Mouse (Mus musculus): ENCODE data around the gene Stk40.
A peak's percentile ranks its signal among the peaks of the same experiment; 100 is the strongest.

Gene Stk40

GRCm38 (mm10) chr4:126099365-126099764, 4.4 kb upstream of the Stk40 start:
- no peak for DNase-seq

DNA sequence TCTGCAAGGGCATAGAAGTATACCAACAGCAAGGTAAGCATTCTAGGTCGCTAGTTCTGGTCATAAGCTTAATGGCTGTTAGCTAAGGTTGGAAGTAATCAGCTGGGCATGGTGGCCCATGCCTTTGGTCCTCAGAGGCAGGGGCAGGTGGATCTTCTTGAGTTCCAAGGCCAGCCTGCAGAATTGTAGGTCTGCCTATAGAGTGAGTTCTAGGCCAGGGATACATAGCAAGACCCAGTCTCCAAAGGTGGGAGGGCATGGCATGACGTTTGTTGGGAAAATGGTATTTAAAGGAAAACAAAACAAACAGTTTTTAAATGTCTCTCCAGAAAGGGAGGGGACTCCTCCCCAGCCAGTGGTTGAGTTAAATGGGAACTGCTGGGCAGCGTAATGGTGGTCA, 3.0 kb upstream of the Stk40 start:
- DNase-seq = no peak

DNA sequence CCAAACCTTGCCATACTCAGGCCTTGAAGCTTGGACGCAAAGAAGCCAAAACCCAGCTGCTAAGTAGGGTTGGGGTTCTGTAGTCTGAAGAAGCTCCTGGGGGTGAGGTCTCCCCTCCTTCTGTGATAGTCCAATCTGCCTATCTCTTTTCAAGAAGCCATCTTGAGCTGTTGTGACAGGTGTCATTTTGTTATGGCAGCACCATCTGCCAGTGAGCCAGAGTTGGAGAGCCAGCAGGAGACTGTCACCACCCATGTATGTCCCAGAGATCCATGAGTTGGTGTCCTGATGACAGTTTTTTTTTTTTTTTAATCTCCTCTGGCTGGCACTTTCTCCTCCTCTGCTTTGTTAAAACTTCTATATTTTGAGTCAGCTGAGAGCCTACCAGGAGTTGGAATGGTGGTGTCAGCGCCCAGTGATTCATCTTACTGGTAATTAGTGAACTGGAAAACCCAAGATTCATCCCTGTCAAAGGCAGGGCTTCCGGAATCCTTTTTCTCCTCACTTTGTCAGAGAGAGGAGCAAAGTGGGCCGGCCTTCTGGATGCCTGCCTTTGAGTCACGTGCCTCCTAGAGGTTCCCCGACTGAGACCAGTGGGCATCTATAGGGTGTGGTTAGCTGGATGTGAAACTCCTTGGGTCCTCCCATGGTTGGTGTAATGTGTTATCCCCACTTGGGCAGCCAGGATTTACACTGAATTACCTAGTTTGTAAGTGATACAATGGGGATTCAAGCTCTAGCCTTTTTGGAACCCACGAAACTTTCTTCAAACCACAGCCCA, 1.5 kb upstream of the Stk40 start:
- DNase-seq = no peak

DNA sequence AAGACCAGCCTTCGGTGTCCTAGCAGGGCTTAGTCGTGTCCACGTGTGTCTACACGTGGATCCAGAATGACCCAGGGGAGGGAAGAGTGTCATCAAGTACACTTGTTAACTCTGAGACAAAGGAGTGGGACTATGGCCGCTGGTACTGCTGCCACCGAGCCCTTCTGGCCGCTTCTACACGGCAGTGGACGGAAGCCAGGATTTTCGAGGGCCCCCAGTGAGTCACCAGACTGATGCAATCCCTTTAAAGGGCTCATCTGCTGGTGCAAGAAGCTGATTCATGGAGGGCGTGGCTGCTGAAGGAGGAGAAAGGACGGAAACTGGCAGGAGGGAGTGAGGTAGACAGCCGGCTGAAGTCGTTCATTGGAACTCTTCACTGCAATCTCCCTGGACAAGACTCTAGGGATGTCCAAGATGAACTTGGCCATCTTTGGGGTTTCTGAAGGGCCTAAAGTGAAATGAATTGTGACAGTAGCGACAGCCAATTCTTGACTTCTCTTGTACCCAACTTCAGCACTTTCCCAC, 638 bp upstream of the Stk40 start:
- DNase-seq = peak; percentile 77 to 87

DNA sequence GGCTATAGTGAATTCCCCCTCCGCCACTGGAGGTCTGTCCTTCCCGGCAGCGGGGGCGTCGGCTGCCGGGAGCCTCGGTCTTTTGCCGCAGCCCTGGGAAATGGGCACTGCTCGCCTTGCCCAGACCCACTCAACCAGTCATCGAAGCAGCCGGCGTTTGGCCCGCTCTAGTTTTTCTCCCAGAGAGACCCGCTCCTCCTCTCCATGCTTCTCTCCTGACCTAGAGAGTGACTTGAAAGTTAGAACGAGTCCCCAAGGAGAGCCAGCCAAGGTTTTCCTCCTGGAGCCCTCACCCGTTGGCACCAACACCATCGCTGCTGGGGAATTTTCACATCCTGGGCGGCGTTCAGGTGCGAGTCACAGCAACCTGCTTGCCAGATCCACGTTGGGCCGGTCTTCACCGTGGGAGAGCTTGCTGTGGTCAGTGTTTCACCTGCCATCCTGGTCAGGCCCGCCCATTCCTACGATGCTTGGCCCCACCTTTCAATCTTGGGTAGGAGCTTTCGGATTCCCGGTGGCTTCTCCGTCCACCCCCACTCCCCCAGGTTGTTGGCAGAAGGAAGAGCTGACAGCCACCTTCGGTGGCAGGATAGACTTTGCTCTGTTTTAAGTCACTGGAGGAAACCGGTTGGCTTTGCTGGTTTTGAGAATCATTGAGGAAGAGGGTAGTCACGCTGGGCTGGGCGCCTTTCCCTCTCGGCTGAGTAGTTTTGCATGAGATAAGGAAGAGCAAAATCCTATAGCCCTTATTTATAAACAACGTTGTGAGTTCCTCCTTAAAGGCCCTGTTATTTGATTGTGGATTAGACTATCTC, 711 bp downstream of the Stk40 start:
- DNase-seq = peak; percentile 74 to 78

DNA sequence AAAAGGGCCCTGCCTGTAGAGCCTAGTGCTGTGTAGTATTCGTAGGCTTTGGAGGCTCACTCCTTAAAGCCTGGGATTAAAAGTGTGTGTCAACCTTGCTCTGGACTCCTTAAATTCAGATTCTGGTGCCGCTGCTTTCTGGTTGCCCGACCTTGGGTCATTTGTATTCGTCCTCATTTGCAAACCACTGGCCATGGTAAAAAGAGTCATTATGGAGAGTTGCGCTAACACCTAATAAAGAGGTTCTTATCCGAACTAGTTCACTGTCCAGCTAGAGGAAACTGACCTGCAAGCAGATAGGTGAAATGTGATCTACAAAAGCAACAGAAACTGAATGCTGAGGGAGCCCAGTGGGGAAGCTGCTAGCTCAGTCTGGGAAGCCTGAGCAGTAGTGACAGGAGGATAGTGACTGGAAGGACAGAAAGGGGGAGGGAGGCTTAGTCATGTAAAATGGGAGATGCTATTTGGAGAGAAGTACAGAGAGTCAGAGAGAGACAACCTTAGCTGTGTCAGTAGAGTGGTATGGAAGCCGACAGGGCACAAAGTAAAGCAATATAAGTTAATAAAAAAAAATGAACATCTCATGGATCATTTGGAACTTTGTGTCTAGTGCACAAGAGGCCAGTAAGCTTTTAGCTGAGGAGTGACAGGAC, 1.5 kb downstream of the Stk40 start:
- DNase-seq = no peak

- DNase-seq = peak in 1 of 2 experiments; percentile 45
Observed at GRCm38 (mm10) chr4:126108061-126108740, 4.4 kb downstream of the Stk40 start.

- peak in 1 of 2 experiments; percentile 42 for DNase-seq
Observed at GRCm38 (mm10) chr4:126109613-126110373, 6.0 kb downstream of the Stk40 start.

DNA sequence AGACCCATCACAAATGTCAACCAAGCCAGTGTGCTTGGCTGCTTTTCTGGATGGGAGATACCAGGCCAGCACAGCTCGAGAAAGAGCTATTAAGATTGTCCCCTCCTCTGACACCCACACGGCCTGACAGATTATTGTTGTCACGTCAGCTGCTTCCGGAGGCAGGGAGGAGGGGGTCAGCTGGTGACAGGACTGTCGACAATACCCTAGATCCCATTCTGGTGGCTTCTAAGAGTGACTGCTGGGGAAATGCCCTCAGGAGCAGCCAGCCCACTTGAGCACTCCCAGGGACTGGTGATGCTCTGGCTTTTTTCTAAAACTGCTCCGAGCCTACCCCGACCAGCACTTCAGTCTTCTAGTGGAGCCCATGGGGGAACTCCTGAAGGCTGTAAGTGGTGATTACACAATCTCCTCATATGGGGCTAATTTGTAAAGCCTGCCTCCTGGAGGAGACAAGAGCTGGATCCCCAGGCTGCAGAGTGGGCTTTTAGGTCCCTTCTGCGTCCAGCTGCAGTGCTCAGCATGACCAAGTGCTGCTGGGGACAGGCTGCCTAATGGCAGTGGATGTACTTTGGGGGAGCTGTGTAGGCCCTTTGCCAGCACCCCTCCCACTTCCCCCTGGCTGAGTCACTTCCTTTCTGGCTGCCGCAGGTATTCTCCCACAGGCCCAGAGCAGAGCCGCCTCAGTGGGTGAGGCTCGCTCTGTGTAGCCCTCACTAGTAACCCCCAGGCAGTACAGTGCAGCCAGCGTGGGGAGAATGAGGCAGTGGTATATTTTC, 6.8 kb downstream of the Stk40 start:
- peak; percentile 80 to 81 for DNase-seq

GRCm38 (mm10) chr4:126111153-126111549, 7.4 kb downstream of the Stk40 start:
- DNase-seq = peak in 1 of 2 experiments; percentile 64

- peak; percentile 70 to 72 for DNase-seq
Observed at GRCm38 (mm10) chr4:126113243-126113642, 9.5 kb downstream of the Stk40 start.

DNA sequence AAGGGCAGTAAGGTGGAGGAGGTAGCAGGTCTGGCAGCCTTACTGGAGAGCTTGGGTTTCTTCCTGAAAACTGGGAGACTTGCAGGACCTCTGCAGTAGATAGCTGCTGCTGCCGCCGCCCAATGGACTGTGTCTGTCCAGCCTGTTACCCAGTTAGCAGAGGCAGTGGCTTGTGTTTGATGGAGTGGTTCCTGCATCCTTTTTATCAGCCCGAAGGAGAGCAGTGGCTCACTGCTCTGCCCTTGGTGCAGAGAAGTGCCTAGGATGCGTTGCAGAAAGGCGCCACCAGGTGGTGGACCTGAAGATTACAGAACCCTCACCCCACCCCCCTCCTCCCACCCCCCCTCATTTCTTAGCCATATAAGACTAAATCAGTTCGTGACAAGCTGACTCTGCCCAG, 10.2 kb downstream of the Stk40 start:
- DNase-seq = peak; percentile 76 to 84

- no peak for DNase-seq
Observed at GRCm38 (mm10) chr4:126115411-126115810, 11.7 kb downstream of the Stk40 start.

DNA sequence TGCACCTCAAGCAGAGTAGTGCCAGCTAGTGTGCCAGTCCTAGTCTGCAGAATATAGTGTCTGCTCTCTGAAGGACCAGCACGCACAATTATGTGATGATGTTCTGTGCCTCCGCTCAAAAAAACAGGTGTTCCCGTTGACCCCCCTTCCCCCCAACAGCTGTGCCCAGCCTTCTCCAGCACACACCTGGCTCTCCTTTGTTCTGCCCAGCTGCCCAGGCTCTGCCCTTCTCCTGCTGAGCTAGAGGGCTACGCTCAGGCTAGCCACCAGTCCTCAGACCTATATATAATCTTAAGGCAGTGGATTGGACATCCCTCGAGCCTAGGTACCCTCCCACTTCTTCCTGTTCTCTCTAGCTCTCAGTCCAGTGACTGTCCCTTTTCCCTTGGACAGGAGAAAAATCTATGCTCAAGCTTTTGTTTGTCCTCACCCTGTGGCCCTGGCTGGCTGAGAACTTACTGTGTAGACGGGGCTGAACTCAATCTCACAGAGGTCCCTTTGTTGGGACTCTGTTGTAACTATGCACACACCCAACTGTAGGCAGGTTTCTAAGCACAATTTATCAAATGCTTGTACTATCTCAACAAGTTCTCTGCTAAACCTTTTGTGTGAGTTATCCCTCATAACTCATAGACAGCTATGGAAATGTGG, 12.2 kb downstream of the Stk40 start:
- no peak for DNase-seq

DNA sequence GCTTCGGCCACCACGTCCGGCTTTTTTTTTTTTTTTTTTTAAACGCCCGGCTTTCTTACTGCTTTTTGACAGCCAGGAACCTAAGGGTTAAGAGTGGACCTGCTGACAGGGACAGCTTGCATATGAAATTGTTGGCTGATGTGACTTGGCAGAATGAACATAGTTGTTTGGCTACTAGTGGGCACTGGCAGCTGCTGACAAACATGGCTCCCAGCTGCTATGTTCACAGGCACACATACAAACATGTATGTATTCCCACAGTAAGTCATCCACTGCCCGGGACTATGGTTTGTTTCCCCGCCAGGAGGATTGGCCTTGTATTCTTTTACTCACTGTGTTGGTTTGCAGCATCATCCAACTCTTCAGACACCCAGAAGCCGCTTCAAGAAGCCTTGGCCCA, 13.4 kb downstream of the Stk40 start:
- peak in 1 of 2 experiments; percentile 44 for DNase-seq

- peak; percentile 74 to 80 for DNase-seq
Observed at GRCm38 (mm10) chr4:126118651-126119050, 14.9 kb downstream of the Stk40 start.

- DNase-seq = peak; percentile 64 to 66
Observed at GRCm38 (mm10) chr4:126119051-126119450, 15.3 kb downstream of the Stk40 start.

- peak; percentile 80 to 86 for DNase-seq
Observed at GRCm38 (mm10) chr4:126120052-126120451, 16.3 kb downstream of the Stk40 start.

DNA sequence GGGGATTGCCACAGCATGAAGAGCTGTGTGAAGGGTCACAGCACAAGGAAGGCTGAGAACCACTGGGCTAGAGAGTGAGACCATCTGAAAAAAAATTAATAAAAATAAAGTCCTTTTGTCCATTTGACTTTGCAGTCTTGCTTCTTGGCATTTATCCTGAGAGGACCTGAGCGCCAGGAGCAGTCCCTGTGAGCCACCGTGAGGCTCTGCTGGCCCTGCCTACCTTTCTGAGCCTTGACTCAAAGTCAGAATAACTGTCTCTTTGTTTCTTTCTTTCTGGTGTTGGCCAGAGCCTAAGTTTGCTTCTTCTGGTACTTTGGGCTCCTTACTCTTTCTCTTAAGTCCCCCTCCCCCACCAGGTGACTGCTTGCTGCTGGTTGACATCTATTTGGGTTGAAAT, 16.7 kb downstream of the Stk40 start:
- peak in 1 of 2 experiments; percentile 61 for DNase-seq

DNA sequence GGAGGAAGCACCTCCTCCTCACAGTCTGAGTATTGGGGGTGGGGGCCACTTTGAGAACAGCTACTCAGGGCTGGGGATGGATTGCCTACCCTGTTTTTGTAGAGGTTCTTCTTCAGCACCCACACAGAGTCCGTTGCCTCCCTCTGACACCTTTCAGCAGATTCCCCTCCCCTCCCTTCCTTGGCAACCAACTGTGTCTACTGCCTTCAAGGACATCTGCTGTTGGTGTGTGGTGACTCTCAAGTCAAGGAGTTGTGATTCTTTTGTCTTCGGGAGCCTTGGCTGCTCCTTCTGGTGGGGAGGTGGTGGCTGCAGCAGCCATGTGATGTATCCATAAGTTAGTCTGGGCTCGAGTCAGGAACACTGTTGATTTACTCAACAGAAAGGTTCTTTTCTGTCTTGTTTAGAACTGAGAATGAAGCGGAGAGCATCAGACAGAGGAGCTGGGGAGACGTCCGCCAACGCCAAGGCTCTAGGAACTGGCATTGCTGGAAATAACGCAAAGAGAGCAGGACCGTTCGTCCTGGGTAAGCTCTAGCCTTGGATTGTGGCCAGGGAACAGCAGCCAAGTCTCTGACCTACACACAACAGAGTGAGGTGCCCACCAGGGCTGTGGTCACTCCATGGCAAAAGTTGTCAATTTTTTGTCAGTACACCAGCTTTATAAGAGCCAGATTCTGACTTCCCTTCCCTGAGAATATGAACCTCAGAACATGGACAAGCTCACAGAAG, 19.7 kb downstream of the Stk40 start:
- DNase-seq = peak; percentile 57 to 63
